Mouse (Mus musculus) A20 (cell line): ENCODE data around the gene Adsl.
"Not testable (repeated sequence)": the region's sequence is repeated elsewhere in the genome, so short reads cannot be mapped to it uniquely, and the experiment has no call there.

ENCODE experiments used
- DNase-seq: peaks from one replicate; pipeline ENCODE4 v3.0.0-alpha.2; 2011; ENCODE audit warnings: low read depth, low spot score

Gene Adsl

DNA sequence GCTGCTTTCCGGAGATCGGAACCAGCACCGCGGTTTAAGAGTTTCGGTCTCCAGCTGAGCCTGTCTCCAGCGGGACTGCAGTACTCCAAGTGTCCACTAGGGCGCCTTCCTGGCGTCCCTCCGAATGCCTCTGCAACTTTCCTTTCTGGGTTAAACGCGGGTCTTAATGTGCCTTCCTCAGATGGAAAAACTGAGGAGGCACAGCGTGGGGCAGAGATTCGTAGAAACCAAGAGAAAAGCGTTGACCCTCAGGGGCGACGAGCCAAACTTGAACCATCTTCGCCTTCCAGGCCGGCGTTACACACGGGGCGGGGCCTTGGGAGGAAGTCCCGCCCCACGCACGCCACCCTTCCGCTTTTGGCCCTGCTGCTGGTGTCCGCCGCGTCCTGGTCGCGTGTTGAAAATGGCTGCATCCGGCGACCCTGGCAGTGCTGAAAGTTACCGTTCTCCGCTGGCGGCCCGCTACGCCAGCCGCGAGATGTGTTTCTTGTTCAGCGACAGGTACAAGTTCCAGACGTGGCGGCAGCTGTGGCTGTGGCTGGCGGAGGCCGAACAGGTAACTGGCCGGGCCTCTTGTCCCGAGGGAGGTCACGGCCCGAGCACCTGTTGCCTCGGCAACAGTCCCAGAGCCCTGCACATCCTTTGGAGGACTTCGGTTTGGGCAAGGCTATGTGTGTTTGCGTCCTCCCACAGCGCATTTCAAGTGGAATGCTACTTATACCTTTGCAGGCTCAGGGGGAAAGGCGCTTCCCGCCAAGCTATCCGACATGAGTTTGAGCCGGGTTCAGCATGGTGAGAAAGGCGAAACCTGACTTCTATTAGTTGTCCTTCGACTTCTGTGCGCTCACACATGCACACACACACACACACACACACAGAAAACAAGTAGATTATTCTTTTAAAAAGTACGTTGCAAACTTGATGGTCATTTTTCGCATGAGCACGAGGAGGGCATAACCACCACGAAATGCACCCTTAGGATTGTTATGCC lies at the start of gene Adsl:
Gene Adsl, plus strand, starts transcription at position 346 of the 991 bp plus-strand sequence.
- DNase-seq = peak; percentile 96

DNA sequence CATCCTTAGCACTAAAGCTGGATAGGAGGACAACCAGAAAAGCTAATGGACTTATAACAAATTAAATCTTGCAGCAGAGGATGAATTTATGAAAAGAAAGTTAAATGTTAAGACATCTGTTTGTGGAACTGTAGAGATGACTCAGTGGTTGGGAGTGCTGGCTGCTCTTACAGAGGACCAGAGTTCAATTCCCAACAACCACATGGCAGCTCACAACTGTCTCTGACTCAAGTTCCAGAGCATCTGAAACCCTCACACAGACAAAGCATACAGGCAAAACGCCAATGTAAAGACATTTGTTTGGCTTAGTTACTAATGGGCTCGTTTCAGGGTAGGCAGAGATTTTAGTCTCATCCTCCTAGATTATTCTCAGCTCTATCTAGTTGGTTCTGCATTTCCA lies 48.5 kb upstream of the Adsl start:
- no peak for DNase-seq

DNA sequence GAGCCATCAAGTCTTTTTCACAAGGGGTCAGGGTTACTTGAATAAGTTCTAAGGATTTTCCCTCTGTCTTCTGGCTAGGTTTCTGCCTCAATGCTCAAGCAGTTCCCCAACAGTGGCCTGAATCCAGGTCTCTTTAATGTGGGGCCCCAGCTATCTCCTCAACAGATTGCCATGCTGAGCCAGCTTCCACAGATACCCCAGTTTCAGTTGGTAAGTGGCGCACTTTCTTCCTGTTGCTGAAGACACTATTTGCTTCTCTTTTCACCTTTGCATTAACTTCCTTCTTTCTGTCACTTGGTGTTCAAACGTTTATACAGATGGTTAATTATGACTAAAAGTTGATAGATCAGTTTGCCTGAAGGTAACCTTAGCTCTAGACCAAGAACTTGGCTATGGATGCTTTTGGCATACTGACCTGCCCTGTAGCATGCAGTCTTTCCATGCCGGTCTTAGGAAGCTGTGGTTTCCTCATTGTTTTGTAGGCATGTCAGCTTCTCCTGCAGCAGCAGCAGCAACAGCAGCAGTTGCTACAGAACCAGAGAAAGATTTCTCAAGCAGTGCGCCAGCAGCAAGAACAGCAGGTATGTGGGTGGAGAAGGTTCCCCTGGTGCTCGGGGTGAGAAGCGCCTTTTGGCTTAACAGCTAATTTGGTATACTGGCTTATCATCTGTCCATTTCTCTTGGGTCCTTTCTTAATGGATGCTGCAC lies 46.3 kb upstream of the Adsl start:
- peak; percentile 33 for DNase-seq

DNA sequence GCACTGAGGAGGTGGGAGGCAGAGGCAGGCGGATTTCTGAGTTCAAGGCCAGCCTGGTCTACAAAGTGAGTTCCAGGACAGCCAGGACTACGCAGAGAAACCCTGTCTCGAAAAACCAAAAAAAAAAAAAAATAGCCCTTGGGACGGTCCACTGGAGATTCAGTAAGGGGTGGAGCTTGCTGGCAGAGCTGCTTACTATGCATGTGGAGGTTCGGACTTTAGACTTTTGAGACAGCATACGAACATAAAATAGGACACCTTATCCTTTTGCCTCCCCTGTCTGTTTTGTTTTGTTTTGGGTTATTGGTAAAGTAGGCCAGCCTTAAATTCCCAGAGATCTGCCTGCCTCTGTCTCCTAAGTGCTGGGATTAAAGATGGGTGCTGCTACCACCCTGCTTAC lies 43.5 kb upstream of the Adsl start:
- DNase-seq = not testable (repeated sequence)

DNA sequence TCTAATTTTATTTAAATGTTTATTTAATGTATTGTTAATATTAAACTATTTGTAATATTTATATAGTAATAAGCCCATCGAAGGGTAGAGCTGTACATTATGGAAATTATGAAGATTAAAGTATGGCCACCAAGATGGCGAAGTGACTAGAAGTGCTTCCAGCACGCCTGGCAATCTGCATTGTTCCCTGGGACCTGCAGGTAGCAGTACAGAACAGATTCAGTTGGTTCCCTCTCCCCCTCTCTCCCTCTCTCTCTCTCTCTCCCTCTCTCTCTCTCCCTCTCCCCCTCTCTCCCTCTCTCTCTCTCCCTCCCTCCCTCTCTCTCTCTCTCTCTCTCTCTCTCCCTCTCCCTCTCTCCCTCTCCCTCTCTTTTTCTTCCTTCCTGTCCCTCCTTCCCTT lies 38.1 kb upstream of the Adsl start:
- DNase-seq = no peak

DNA sequence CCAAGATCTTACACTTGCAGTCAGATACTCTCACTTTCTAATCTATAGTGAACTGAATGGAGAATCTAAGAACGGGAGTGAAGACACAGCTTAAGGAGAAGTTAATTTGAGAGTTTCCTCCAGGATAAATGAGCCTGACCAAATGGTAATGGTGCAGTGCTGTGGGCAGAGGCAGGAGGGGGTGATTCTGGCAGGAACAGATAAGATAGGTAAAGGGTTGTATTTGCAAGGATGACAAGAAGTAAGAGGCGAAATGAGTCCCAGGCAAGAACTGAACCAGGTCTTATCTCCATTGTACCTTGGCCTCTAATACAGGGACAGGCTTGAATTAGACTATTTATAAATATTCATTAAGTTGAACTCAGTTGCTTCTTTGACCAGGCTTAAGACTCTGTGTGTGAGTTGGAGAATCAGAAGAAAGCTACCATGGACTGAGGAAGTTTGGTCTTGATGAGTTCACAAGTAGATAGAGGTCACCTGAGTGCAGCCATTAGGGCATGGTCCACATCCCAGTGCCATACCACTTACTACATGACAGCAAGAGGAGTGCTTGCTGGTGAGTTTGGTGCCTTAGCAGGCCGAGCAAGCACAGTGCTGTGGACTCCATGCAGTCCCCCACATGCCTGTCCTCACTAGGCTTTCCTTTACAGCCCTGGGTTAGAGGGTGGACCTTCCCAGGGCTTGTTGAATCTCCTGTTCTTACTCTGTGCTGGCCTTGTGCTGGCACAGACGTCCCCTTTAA lies 37.3 kb upstream of the Adsl start:
- DNase-seq = no peak

DNA sequence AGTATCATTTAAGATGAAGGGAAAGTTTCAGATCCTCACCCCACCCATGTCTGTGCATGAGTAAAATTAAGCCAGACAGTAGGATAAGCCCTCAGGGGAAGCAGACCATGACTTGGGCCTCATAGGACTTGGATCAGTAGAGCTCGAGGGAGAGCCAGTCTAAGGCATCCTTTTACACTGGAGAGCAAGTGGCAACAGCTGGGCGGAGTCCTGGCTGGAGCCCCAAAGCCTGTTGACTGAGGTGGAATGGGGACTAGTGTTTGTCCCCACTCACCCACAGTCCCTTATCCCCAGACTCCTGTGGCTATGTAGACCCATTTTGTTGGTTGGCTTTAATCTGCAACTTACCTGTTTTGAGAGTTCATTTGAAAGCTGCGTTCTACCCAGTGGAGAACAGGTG lies 36.1 kb upstream of the Adsl start:
- DNase-seq = no peak

DNA sequence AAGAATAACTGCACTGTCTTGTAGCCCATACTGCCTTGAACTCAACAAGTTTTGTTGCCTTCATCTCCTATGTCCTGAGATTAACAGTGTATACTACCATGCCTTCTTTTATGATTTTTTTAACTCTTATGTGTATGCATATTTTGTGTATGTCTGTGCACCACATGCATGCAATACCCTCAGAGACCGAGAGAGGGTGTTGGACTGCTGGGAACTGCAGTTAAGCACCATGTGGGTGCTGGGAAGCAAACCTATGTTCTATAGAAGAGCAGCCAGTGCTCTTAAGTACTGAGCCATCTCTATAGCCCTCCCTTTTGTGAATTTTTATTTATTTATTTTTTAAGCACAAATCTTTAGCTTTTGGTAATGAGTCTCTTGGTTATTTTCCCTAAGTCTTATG lies 34.5 kb upstream of the Adsl start:
- no peak for DNase-seq

DNA sequence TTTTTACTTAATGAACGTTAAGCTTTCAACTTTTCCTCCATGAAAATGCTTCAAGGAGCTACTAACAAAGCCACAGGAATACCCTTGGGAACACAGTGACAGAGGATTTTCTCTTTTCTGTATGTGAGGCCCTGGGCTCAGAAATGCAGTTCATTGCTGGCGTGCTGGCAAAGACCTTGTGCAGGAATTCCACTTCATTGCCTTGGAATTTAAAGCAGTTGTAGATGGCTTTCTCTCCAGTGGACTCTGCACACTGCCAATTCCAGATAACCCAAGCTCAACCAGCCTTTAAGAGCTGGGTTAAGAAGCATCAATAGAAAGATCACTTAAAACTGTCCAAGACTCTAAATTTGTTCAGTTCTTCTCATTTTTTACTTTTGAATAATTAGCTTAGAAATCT lies 32.4 kb upstream of the Adsl start:
- DNase-seq = no peak

DNA sequence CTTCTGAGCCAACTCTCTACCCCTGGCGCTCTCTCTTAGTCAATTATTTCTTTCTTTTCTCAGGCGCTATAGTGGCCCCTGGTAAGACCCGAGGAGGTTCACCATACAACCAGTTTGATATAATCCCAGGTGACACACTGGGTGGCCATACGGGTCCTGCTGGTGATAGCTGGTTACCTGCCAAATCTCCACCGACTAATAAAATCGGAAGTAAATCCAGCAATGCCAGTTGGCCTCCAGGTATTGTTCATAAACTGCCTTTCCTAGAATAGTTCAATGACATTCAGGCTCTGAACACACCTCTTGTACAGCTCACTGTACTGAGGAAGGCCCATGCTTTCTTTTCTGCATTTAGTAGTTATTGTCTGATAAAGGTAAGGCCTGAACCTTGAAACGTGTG lies 31.7 kb upstream of the Adsl start:
- DNase-seq = no peak

DNA sequence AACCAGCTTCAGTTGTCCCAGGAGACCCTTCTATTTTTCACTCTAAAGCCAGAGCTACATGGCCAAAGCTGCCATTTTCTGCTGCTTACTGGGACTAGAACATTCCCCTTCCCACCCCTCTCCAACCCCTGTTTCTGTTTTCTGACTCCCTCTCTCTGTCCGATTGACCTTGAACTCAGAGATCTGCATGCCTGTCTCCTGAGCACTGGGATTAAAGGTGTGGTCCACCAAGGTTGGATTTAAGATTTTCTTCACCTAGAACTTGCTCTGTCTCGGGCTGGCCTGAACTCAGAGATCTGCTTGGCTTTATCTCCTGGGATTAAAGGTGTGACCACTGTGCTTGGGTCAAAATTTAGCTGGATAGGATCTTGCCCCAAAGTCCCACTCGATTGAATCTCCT lies 27.9 kb upstream of the Adsl start:
- DNase-seq = no peak

DNA sequence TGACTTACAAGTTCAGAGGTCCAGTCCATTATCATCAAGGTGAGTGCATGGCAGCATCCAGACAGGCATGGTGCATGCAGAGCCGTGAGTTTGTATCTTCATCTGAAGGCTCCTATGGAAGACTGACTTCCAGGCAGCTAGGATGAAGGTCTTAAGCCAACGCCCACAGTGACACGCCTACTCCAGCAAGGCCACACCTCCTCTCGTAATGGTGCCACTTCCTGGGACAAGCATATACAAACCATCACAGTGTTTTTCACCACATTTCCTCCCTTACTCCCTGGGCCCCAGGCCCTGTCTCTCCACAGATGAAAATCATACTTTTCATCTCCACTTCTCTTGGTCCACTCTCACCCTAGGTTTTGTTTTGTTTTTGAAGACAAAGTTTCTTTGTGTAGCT lies 26.5 kb upstream of the Adsl start:
- DNase-seq = no peak

DNA sequence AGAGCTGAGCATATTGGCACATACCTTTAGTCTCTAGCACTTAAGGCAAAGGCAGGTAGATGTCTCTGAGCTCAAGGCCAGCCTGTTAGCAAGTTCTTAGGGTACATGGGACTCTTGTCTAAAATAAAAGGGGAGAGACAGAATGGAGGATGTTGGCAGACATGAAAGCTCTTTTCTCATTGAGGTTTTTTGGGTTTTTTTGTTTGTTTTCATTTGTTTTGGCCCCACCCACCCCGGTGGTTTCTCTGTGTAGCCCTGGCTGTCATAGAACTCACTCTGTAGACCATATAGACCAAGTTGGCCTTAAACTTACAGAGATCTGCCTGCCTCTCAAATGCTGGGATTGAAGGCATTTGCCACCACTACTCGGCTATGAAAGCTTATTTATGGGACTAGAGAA lies 24.1 kb upstream of the Adsl start:
- DNase-seq = no peak

DNA sequence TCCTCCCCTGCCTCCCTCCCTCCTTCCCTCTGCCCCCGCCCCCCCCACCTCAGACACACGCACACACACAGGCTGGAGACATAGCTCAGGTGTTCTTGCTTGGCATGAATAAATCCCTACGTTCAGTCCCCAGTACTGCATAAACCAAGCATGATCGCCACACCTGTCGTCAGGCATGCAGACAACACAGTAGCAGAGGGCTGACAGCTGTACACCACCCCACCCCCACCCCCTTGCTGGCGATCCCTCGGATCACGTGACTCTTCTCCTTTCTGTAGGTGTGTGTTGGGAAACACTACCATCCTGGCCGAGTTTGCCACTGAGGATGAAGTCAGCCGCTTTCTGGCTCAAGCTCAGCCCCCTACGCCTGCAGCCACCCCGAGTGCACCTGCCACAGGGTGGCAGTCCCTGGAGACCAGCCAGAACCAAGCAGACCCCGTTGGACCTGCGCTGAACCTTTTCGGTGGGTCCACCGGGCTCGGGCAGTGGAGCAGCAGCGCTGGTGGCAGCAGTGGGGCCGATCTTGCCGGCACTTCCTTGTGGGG lies 19.4 kb upstream of the Adsl start:
- no peak for DNase-seq

DNA sequence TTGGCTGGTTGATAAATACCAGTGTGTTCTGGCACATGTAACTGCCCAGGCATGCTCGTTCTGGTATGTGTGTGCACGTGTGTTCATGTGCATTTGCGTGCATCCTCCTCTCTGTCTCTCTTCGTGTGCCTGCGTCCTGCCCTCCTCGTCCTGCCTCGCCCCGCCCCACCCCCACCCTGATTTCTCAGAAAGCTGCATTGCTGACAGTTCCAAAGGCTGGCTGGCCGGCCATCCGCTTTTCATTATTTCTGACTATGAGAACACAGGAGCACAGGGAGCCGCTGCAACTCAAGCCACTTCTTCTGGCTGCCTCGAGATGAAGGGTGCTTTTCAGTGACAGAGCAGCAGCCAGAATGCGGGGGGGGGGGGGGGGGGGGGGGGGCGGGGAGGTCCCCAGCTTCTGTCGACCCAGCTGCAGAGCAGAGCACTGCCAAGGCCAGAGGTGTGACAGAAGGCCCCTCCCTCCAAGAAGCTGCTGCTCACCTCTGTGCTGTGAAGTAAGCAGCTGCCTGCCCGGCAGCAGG lies 18.2 kb upstream of the Adsl start:
- DNase-seq = no peak

DNA sequence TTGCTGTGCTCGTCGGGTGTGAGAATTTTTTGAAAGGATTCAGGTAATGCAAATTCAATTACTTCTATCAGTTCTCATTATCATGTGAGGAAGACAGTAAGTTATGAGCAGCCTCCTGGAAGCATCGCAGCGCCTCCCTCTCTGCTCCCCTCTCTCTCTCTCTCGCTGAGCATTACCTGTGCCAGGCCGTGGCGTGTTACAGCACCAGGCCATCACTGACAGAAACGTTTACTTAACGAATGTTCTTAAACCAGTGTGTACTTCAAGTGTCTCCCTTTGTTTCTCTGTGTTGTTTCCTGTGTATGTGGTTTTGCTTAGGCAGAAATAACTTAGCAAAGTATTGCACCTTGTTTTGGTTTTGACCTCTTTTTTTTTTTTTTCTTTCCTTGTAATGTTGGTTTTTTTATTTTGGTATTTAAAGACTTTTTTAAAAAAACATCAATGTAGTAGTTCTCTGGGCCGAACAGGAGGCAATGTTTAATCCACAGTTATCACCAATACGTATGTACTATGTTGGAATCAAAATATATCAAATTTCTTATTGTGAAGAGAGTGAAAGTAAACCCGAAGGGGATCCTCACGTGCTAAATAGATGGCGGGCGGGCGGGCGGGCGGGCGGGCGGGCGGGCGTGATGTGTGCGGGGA lies 17.5 kb upstream of the Adsl start:
- not testable (repeated sequence) for DNase-seq

DNA sequence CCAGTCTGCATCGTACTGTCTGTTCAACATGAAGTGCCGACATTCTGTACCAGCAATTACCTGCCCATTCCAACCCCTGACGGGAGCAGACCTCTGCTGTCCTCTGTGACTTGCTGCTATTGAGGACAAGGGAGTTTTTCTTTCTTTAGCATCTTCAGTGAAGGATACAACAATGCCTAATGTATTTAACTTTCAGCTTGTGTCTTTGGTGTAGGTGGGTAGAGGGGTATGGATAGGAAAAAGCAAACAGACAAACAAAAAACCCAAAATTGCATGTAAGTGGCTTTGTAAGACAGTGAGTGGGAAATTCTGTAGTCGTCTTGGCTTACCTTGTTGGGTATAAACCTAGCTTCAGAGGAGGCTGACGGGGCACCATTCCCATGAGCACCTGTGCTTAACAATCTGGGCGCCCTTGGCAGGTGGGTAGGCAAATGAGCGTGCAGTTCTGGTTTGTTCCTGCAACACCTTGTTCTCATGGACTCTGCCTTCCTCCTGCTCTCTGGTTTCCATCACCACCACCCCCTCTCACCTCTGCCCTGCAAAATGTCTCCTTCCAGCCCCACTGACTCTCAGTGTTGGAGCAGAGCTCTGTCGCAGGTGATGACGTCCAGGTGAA lies 16.8 kb upstream of the Adsl start:
- DNase-seq = no peak

DNA sequence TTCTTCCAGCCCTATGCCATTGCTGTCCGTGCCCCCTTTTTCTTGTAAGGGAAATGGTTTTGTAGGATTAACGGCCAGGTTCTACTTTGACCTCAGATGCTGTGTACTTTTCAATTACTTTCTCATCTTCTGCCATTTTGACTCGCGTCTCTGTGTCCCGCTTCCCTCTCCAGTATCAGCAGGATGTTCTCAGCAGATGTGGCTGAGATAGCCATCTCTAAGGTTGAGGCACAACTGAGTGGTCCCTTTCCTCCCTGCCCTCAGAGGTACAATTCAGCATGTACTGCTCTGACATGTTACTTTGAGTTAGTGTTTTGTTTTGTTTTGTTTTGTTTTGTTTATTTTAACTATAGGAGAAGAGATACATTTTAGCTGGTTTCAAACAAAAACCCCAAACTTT lies 13.4 kb upstream of the Adsl start:
- no peak for DNase-seq

DNA sequence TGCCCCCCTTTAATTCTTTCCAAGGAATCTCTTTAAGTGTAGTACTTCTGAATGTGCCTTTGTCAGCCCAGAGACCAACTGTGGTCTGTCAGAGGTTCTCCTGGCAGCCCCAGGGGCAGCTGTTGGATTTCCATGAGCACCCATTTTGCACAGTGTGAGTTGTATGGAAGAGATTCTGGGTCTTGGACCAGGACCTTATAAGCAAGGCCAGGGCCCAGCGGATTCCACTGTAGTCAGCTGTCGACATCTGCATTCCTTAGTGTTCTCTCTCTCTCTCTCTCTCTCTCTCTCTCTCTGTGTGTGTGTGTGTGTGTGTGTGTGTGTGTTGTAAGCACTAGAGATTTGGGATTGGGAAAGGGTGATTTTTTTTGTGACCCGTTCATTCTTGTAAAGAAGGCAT lies 11.6 kb upstream of the Adsl start:
- no peak for DNase-seq

DNA sequence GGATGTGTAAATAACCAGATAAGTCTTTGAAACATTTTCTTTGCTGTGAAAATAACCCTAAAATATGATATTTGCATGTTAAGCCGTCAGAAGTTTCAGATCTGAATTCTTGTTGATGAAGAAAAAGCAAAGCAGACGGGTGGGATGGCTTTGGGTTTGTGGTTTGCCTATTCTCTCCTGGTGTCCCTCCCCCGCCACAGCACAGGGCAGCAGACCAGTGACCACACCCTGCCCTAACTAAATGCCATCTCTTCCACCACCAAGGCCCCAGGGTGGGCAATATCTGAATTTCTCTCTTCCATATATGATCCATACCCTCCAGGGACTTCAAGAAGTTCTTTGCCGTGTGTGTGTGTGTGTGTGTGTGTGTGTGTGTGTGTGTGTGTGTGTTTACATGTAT lies 9.7 kb upstream of the Adsl start:
- DNase-seq = peak; percentile 26

DNA sequence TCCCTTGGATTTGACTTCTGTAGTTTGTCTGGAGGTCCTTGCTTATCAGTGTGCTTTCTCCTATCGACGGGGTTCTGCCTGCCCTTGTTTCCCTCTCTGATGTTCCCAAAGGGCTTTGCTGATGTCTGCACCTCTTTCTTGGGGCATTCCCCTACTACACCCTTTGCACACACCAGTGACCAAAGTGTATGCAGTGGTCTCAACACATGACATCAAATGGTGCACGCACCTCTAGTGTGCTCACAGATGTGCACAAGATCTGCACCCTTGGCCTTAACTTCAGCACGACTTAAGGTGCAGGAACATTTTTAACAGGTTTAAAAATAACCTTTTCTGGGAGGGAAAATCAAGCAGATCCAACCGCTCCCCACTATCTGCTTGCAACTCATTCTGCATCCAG lies 8.9 kb upstream of the Adsl start:
- no peak for DNase-seq
